Mouse (Mus musculus): Measurements from ENCODE around the gene Mkrn1. TPM values are rescaled to one million over a fixed set of nuclear protein-coding genes. Genes with fewer than 3 reads are reported as not detected.

Mkrn1 gene
- polyA plus RNA-seq (2014; fragmentation: Illumina TruSeq; extraction: RNeasy Lipid Tissue Mini Kit (QIAGEN cat#74804); ENCODE audit: low replicate concordance), result 125 TPM

GRCm38 (mm10) chr6:39419851-39420721 lies at the start of gene Mkrn1:
Mkrn1 (minus strand) TSS chr6:39420462.

GRCm38 (mm10) chr6:39381125-39381880 lies 39.0 kb downstream of the Mkrn1 start, which contains the start of gene Rab19:
Rab19 (plus strand) TSS chr6:39381175.

GRCm38 (mm10) chr6:39377311-39377827 lies 42.9 kb downstream of the Mkrn1 start, which contains the start of gene Slc37a3:
Slc37a3 (minus strand) TSS chr6:39377675.

Other genes with a start within 250 kb of the Mkrn1 start
- 51.2 TPM for gene Kdm7a, start 213.7 kb downstream of the Mkrn1 start, polyA plus RNA-seq (2014; fragmentation: Illumina TruSeq; extraction: RNeasy Lipid Tissue Mini Kit (QIAGEN cat#74804); ENCODE audit: low replicate concordance)
- gene Slc37a3, start 42.8 kb downstream of the Mkrn1 start, polyA plus RNA-seq (2014; fragmentation: Illumina TruSeq; extraction: RNeasy Lipid Tissue Mini Kit (QIAGEN cat#74804); ENCODE audit: low replicate concordance), result 26.3 TPM
- 5.0 TPM for gene Rab19, start 39.3 kb downstream of the Mkrn1 start, polyA plus RNA-seq (2014; fragmentation: Illumina TruSeq; extraction: RNeasy Lipid Tissue Mini Kit (QIAGEN cat#74804); ENCODE audit: low replicate concordance)
- 0.45 TPM for gene Dennd2a, start 137.4 kb upstream of the Mkrn1 start, polyA plus RNA-seq (2014; fragmentation: Illumina TruSeq; extraction: RNeasy Lipid Tissue Mini Kit (QIAGEN cat#74804); ENCODE audit: low replicate concordance)
- gene Adck2, start 153.4 kb upstream of the Mkrn1 start, polyA plus RNA-seq (2014; fragmentation: Illumina TruSeq; extraction: RNeasy Lipid Tissue Mini Kit (QIAGEN cat#74804); ENCODE audit: low replicate concordance), result 2.2 TPM
- not detected for gene Gm42420, start 165.3 kb upstream of the Mkrn1 start, polyA plus RNA-seq (2014; fragmentation: Illumina TruSeq; extraction: RNeasy Lipid Tissue Mini Kit (QIAGEN cat#74804); ENCODE audit: low replicate concordance)
- gene Ndufb2, start 172.1 kb upstream of the Mkrn1 start, polyA plus RNA-seq (2014; fragmentation: Illumina TruSeq; extraction: RNeasy Lipid Tissue Mini Kit (QIAGEN cat#74804); ENCODE audit: low replicate concordance), result 42.7 TPM

All from small intestine, adult 10 weeks (tissue).